Mouse (Mus musculus) embryonic stem cell, embryonic (primary cell): Measurements from ENCODE around the gene Bad.

Source experiments
- CTCF ChIA-PET, 4 experiments: fragments of 300-600 bp in 2 of 4; fragments of 350-600 bp in 2 of 4; sonication (Branson Sonifier 250); formaldehyde crosslinking; loops; one replicate each; lab custom pipeline; 2022; ENCODE audit warnings: inconsistent platforms in 2 of 4; lab: Charles Lee
- POLR2A ChIA-PET, 4 experiments: fragments of 300-600 bp in 2 of 4; fragments of 350-600 bp in 2 of 4; sonication (Branson Sonifier 250); formaldehyde crosslinking; loops; one replicate each; lab custom pipeline; 2022; ENCODE audit warnings: antibody characterized with exemption in 4 of 4, inconsistent platforms in 1 of 4; lab: Charles Lee

Bad gene

GRCm38 (mm10) chr19:6937541-6938465 is 3.9 kb upstream of the Bad start:
- POLR2A ChIA-PET: interaction anchor here in 1 of 4 experiments (0.7 to 1.2 kb wide), 2 partner anchors 13 kb away, joined by 3 read pairs; no protein-coding TSS in a partner anchor
- CTCF ChIA-PET: interaction anchor here in 2 of 4 experiments (0.8 to 1.2 kb wide), 3 partner anchors 14 to 28 kb away, joined by 3 to 4 read pairs (median 4); partner anchors contain the start of gene Trmt112 (in 1 of the 2)

DNA sequence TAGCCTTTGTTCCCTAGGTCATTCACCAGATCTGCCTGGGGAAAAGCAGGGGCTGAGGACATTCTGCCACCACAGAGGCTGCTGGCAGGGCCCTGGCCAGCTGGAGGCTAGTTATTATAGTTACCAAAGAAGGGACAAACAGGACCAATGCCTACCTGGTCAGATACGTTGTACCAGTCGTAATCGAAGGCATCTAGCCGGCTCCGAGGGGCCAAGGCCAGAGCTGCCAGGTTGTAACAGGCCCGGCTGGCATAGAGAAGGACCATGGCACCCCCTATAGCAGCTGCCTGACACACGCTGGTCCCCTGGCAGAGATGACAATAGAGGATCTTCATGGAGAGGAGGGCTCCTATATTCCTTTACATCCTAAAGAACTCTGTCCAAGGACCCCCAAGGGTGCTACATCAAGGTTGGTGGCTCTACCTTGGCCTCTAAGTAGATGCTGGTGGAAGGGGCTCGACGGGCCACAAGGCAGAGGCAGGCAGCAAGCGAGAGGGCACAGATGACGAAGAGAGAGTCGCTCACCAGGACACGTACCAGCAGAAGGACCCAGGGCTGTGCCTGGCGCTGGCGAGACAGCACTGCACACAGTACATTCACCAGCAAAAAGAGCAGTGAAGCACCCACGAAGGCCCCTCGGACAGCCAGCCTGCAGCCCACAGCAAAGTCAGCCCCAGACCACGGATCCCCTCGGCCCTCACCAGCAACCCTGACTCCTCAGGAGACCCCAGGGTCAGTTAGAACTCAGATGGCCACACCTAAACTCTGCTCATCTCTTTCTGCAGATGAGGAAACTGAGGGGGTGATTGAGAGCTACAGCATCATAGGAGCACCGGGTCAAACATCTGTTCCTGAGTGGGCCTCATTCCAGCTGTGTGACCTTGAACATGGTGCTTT is 2.3 kb upstream of the Bad start:
- POLR2A ChIA-PET: interaction anchor here in 1 of 4 experiments (3.8 kb wide), 1 partner anchor 12 kb away, joined by 62 read pairs; no protein-coding TSS in a partner anchor
- CTCF ChIA-PET: no interaction called here

DNA sequence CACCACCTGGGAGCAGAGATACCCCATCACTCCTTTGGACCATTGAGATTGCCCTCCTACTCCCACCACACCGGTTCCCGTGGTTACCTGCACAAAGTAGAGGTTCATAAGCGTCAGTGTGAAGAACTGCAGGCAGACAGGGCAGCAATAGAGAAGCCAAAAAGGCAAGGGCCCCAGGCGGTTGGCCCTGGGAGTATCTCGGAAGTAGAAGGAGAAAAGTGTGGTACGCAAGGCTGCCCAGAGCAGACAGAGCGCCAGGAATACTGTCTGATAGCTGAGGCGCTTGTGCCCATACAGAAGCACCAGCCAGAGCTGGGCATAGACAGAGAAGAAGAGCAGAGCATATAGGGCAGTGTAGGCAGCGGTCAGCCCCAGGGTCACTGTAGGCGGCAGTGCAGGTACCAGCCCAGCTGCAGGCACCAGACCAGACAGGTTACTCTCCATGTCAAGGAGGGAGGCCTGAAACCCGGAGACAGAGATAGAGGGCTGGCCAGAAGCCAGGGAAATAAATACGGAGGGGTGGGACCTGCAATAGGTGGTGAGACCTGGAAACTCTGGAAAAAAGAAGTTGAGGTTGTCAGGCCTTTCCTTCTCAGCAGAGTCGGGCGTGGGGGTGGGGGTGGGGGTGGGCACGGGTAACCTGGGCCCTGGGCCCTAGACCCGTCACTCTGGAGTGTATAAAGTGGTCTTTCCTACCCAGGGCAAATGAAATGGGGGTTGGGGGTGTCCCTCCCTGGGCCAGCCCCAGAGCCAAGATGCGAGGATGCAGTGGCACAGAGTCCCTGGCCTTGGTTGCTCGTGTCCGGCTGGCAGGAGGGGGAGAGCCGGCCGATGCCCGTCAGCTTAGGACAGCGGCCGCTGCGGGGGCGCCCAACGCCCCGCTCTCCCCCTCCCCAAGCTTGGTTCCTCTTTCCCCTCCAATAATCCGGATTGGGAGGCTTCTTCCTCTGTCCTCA is 987 bp upstream of the Bad start:
- ChIA-PET POLR2A (interaction anchor here (0.6 to 4.3 kb wide), 49 partner anchors 8 to 1782 kb away, joined by 3 to 77 read pairs (median 4); partner anchors contain the start of genes Stip1 (in 3 of the 4), Esrra (in 2 of the 4), Fkbp2 (in 2 of the 4) and Plcb3 (in 2 of the 4)), CTCF (interaction anchor here in 3 of 4 experiments (0.6 to 3.4 kb wide), 15 partner anchors 9 to 449 kb away, joined by 3 to 19 read pairs (median 5); partner anchors contain the start of gene Catsperz (in 2 of the 3))

DNA sequence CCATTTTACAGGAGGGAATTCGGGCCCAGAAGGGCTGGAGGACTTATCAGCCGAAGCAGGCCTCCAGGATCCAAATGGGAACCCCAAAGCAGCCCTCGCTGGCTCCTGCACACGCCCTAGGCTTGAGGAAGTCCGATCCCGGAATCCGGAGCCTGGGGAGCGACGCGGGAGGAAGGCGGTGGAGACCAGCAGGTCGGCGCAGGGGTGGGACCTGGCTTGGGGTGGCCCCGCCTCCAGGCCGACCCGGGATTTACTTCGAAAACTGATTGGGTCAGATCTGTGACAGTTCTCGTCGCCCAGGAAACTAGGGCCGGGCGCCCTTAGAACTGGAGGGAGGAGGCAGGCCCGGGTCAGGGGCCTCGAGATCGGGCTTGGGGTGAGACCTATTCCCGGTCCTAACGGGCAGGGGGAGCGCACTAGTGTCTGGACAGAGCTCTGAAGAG is 609 bp downstream of the Bad start, which contains the start of gene Gpr137:
Gpr137 (minus strand) TSS at position 232 of the 443 bp plus-strand sequence.
- CTCF ChIA-PET: interaction anchor here in 3 of 4 experiments (0.6 to 3.4 kb wide), 21 partner anchors 8 to 1428 kb away, joined by 3 to 19 read pairs (median 4); partner anchors contain the start of genes Catsperz (in 2 of the 3), Nudt22 (in 1 of the 3) and Trpt1 (in 1 of the 3)
- POLR2A ChIA-PET: interaction anchor here (0.9 to 4.3 kb wide), 45 partner anchors 8 to 579 kb away, joined by 3 to 77 read pairs (median 5); partner anchors contain the start of genes Esrra (in 3 of the 4), Fkbp2 (in 3 of the 4), Sf1 (in 2 of the 4) and Catsperz (in 1 of the 4)

DNA sequence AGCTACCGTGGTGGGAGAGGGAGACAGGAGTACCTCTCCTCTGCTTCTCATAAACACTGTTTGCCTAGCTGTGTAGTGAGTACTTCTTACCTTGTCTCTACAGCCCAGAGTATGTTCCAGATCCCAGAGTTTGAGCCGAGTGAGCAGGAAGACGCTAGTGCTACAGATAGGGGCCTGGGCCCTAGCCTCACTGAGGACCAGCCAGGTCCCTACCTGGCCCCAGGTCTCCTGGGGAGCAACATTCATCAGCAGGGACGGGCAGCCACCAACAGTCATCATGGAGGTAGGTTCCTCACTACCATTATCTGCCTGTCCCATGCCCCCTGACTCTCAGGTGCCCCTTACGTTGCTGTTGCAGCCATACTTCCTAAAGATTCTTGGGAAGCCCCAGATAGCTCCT is 1.1 kb downstream of the Bad start:
- ChIA-PET POLR2A (interaction anchor here (1.1 to 4.3 kb wide), 25 partner anchors 8 to 544 kb away, joined by 3 to 77 read pairs (median 7); partner anchors contain the start of genes Esrra (in 2 of the 4), Fkbp2 (in 2 of the 4), Kcnk4 (in 1 of the 4) and Plcb3 (in 1 of the 4)), CTCF (interaction anchor here in 2 of 4 experiments (0.6 to 3.4 kb wide), 8 partner anchors 8 to 1429 kb away, joined by 3 to 19 read pairs (median 4); no protein-coding TSS in a partner anchor)

DNA sequence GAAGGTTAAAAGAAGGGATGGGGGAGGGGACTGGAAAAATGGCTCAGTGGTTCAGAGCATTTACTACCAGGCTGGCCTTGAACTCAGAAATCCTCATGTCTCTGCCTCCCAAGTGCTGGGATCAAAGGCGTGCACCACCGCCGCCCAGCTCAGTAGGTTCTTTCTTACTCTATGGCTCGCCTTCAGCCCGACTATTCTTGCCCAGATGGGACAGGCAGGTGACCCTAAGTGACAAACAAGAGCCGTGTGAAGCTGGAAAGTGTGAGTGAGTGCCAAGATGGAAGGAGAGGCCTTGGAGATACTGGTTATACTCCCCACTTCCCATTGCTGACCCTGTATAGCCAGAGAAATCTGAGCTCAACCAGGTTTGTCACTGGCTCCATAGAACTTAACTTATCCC is 2.0 kb downstream of the Bad start:
- ChIA-PET POLR2A (interaction anchor here in 3 of 4 experiments (0.6 to 4.3 kb wide), 13 partner anchors 8 to 449 kb away, joined by 3 to 77 read pairs (median 4); partner anchors contain the start of genes Esrra (in 1 of the 3), Fkbp2 (in 1 of the 3) and Kcnk4 (in 1 of the 3)), CTCF (interaction anchor here in 2 of 4 experiments (0.7 to 3.4 kb wide), 4 partner anchors 8 to 52 kb away, joined by 3 to 19 read pairs (median 8); partner anchors contain the start of genes Nudt22 (in 1 of the 2) and Trpt1 (in 1 of the 2))

DNA sequence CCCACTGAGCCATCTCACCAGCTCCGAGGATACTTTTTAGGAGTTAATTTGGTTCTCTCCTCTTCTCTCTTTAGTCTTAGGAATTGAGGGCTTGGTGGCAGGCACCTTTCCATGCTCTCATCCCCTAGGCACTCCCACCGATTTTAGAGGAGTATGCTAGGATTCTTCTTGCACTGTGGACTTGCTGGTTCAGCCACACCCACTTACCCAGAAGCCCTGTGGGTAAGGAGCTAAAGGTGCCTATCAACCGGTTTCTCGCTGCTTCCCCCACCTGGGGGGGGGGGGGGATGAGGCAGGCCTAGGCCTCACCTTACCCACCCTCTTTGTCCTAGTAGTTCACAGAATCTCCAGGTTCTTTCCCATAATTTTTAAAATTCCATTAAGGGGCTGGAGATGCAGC is 6.1 kb downstream of the Bad start:
- ChIA-PET CTCF (interaction anchor here in 2 of 4 experiments (0.6 to 1.4 kb wide), 6 partner anchors 11 to 948 kb away, joined by 3 to 7 read pairs (median 4); partner anchors contain the start of gene Kcnk4 (in 1 of the 2)), POLR2A (interaction anchor here in 3 of 4 experiments (0.5 to 12.2 kb wide), 25 partner anchors 9 to 1775 kb away, joined by 3 to 134 read pairs (median 3); partner anchors contain the start of genes Cox8a (in 1 of the 3), Esrra (in 1 of the 3), Kcnk4 (in 1 of the 3) and Nudt22 (in 1 of the 3))

GRCm38 (mm10) chr19:6948186-6948585 is 6.5 kb downstream of the Bad start:
- ChIA-PET CTCF (interaction anchor here in 2 of 4 experiments (0.7 to 1.4 kb wide), 4 partner anchors 12 to 948 kb away, joined by 4 to 5 read pairs (median 4); no protein-coding TSS in a partner anchor), POLR2A (interaction anchor here in 3 of 4 experiments (0.5 to 12.2 kb wide), 21 partner anchors 9 to 1752 kb away, joined by 3 to 134 read pairs (median 4); partner anchors contain the start of genes Cox8a (in 1 of the 3), Esrra (in 1 of the 3), Kcnk4 (in 1 of the 3) and Plcb3 (in 1 of the 3))

DNA sequence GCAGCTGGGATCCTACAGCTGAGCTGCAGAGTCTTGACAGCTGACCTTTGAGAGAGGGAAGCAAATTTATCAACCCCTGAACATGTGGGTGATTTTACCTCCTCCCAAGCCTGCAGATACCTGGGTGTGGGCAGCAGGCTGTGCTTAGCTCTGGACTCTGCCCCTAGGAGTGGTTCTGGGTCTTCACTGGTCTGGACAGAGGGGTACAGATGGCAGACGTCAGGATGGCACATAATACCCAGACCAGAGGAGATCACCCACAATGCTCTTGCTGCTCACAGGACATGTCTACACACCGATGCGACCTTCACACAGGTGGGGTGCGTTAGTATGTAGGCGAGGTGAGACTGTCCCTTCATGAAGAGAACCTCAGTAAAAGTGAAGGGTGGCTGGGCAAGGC is 7.9 kb downstream of the Bad start:
- ChIA-PET CTCF (interaction anchor here in 3 of 4 experiments (0.5 to 7.6 kb wide), 7 partner anchors 7 to 532 kb away, joined by 3 to 42 read pairs (median 8); partner anchors contain the start of genes Bad (in 1 of the 3), Fkbp2 (in 1 of the 3) and Gpr137 (in 1 of the 3)), POLR2A (interaction anchor here in 3 of 4 experiments (1.4 to 12.2 kb wide), 11 partner anchors 7 to 91 kb away, joined by 3 to 134 read pairs (median 23); partner anchors contain the start of genes Bad (in 2 of the 3), Esrra (in 2 of the 3), Gpr137 (in 2 of the 3) and Fkbp2 (in 1 of the 3))

DNA sequence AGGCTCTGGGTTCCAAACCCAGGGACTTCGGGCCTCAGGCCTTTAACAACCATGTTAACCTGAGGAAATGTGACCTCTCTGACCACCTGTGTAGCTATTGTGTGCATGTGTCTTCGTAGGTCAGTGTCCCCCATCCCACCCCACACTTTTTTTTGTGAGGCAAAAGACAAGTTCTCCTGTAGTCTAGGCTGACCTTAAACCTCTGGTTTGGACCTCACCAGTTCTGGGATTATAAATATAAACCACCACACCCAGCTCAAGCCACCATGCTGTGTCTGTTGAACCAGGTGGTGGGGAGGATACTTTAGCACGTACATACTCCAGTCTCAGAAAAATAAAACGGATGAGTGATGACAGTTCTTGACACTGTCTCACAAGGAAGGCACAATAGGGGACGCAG is 8.3 kb downstream of the Bad start:
- ChIA-PET POLR2A (interaction anchor here (0.6 to 12.2 kb wide), 19 partner anchors 8 to 90 kb away, joined by 3 to 134 read pairs (median 14); partner anchors contain the start of genes Bad (in 4 of the 4), Gpr137 (in 4 of the 4), Esrra (in 2 of the 4) and Fkbp2 (in 2 of the 4)), CTCF (interaction anchor here in 2 of 4 experiments (1.2 to 7.6 kb wide), 7 partner anchors 7 to 90 kb away, joined by 3 to 42 read pairs (median 8); partner anchors contain the start of genes Bad (in 1 of the 2), Fkbp2 (in 1 of the 2), Gpr137 (in 1 of the 2) and Stip1 (in 1 of the 2))

DNA sequence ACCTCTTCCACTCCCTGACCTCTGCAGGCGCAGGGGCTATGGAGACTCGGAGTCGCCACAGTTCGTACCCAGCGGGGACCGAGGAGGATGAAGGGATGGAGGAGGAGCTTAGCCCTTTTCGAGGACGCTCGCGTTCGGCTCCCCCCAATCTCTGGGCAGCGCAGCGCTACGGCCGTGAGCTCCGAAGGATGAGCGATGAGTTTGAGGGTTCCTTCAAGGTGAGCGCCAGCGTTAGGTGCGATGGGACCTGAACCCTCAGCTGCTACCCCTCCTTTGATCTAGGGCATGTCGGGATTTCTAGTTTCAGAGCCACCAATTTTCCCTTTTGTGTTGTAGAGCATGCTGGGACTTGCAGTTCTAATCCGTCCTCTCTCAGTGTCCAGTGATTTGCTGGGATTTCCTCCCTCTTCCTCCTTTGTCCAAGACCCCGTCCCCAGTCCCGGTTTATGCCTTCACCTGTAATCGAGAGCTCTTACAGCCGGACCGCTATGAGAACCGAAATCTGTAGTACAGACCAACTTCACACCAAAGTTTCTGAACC is 9.0 kb downstream of the Bad start:
- POLR2A ChIA-PET: interaction anchor here (0.7 to 12.2 kb wide), 49 partner anchors 8 to 1773 kb away, joined by 3 to 134 read pairs (median 5); partner anchors contain the start of genes Bad (in 4 of the 4), Gpr137 (in 4 of the 4), Fkbp2 (in 3 of the 4) and Esrra (in 2 of the 4)
- CTCF ChIA-PET: interaction anchor here in 3 of 4 experiments (0.7 to 7.6 kb wide), 15 partner anchors 8 to 499 kb away, joined by 3 to 42 read pairs (median 4); partner anchors contain the start of genes Bad (in 3 of the 3), Gpr137 (in 3 of the 3), Esrra (in 1 of the 3) and Fkbp2 (in 1 of the 3)

DNA sequence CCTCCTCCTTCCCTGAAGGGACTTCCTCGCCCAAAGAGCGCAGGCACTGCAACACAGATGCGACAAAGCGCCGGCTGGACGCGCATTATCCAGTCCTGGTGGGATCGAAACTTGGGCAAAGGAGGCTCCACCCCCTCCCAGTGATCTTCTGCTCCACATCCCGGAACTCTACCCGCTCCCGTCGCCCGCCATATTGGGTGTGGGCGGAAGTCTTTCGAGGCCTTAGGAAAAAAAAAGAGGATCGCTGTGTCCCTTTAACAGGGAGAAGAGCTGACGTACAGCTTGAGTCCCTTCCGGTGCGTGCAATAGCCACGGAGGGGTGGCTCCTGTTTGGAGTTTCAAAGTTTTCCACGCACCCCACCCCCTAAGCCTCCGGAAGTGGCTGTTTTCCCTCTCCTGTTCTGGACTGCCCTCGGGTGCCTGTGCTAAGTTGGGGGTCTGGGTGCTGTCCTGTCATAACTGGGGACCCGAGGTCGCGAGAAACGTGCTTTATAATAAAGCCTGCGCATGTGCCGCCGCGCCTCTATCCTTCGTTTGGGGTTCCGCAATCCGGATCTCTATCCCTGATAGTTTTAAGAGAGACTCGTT is 9.8 kb downstream of the Bad start:
- ChIA-PET CTCF (interaction anchor here in 3 of 4 experiments (0.6 to 7.6 kb wide), 19 partner anchors 9 to 120 kb away, joined by 3 to 42 read pairs (median 4); partner anchors contain the start of genes Bad (in 2 of the 3), Gpr137 (in 2 of the 3), Esrra (in 1 of the 3) and Fkbp2 (in 1 of the 3)), POLR2A (interaction anchor here (0.6 to 12.2 kb wide), 53 partner anchors 9 to 1772 kb away, joined by 3 to 134 read pairs (median 5); partner anchors contain the start of genes Bad (in 4 of the 4), Gpr137 (in 4 of the 4), Fkbp2 (in 3 of the 4) and Esrra (in 2 of the 4))
